Mouse (Mus musculus): ENCODE measurements around the gene Trcg1. TPM values are rescaled to one million over a fixed set of nuclear protein-coding genes. Genes with fewer than 3 reads are reported as not detected.

Gene Trcg1
- polyA plus RNA-seq, 1 experiment from 2014 or later = not detected

DNA sequence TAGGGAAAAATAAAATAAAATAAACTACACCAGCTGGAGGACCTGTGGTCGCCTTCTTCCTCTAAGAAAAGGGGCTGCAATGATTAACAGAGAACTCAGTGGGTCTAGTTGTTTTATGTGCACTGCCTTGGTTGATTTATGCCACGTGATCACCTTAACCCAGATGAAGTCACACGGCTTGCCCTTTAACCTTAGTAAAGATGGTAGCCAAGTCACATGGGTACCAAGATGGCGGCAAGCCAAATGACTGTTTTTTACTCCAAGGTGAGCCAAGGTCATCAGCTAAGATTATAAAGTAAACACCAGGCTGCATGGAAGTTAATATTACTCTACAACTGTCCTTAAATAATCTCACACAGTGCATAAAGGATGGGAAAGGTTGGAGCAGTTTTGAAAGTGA lies 6.6 kb upstream of the Trcg1 start:
- H3K27me3 ChIP-seq (replicated peaks; ENCODE audit: control insufficient read depth, insufficient read depth, low read length) = no peaks in the 10 kb centered on the region
- DNase-seq (ENCODE audit: low spot score) (no peak), ATAC-seq (ENCODE audit: low read depth) (no peak)
- H3K4me1 ChIP-seq (ENCODE audit: control insufficient read depth, insufficient read depth, low read length) = 0 out of 2 replicates have a peak, but pooled peaks cover 3% of the 10 kb centered on the region
- no peak overlapping the region for H3K27ac ChIP-seq (replicated peaks; ENCODE audit: low read depth, low read length)
- 74% methylated on average over 4 of the region's 4 CpGs for WGBS
- H3K4me3 ChIP-seq (ENCODE audit: low read depth, low read length) = no peak overlapping the region
- no peak overlapping the region for H3K4me2 ChIP-seq (ENCODE audit: low read depth, low read length)
- H3K9ac ChIP-seq (ENCODE audit: low read depth, low read length) = no peak overlapping the region
- H3K9me3 ChIP-seq (ENCODE audit: control insufficient read depth, low read length) = no peaks in the 10 kb centered on the region
- H3K36me3 ChIP-seq (ENCODE audit: control insufficient read depth, insufficient read depth, low read length) = no peaks in the 10 kb centered on the region

GRCm38 (mm10) chr9:57230146-57230783 lies 6.1 kb upstream of the Trcg1 start:
- Histone ChIP-seq H3K36me3 (ENCODE audit: control insufficient read depth, insufficient read depth, low read length) (no peaks in the 10 kb centered on the region), H3K9ac (ENCODE audit: low read depth, low read length) (no peak overlapping the region), H3K4me2 (ENCODE audit: low read depth, low read length) (no peak overlapping the region), H3K27me3 (replicated peaks; ENCODE audit: control insufficient read depth, insufficient read depth, low read length) (no peaks in the 10 kb centered on the region), H3K27ac (replicated peaks; ENCODE audit: low read depth, low read length) (no peak overlapping the region), H3K4me1 (ENCODE audit: control insufficient read depth, insufficient read depth, low read length) (0 out of 2 replicates have a peak, but pooled peaks cover 3% of the 10 kb centered on the region), H3K4me3 (ENCODE audit: low read depth, low read length) (no peak overlapping the region), H3K9me3 (ENCODE audit: control insufficient read depth, low read length) (no peaks in the 10 kb centered on the region)
- 33% methylated on average over 9 of the region's 9 CpGs for WGBS
- DNase-seq (ENCODE audit: low spot score) (peak; percentile 33), ATAC-seq (ENCODE audit: low read depth) (no peak)

GRCm38 (mm10) chr9:57231536-57232255 lies 4.7 kb upstream of the Trcg1 start:
- Histone ChIP-seq H3K9me3 (ENCODE audit: control insufficient read depth, low read length) (no peaks in the 10 kb centered on the region), H3K4me2 (ENCODE audit: low read depth, low read length) (no peak overlapping the region), H3K4me3 (ENCODE audit: low read depth, low read length) (no peak overlapping the region), H3K27ac (replicated peaks; ENCODE audit: low read depth, low read length) (no peak overlapping the region), H3K27me3 (replicated peaks; ENCODE audit: control insufficient read depth, insufficient read depth, low read length) (no peaks in the 10 kb centered on the region), H3K4me1 (ENCODE audit: control insufficient read depth, insufficient read depth, low read length) (0 out of 2 replicates have a peak, but pooled peaks cover 3% of the 10 kb centered on the region), H3K9ac (ENCODE audit: low read depth, low read length) (no peak overlapping the region), H3K36me3 (ENCODE audit: control insufficient read depth, insufficient read depth, low read length) (no peaks in the 10 kb centered on the region)
- DNase-seq (ENCODE audit: low spot score) (no peak), ATAC-seq (ENCODE audit: low read depth) (no peak)
- WGBS = 76% methylated on average over 8 of the region's 8 CpGs

DNA sequence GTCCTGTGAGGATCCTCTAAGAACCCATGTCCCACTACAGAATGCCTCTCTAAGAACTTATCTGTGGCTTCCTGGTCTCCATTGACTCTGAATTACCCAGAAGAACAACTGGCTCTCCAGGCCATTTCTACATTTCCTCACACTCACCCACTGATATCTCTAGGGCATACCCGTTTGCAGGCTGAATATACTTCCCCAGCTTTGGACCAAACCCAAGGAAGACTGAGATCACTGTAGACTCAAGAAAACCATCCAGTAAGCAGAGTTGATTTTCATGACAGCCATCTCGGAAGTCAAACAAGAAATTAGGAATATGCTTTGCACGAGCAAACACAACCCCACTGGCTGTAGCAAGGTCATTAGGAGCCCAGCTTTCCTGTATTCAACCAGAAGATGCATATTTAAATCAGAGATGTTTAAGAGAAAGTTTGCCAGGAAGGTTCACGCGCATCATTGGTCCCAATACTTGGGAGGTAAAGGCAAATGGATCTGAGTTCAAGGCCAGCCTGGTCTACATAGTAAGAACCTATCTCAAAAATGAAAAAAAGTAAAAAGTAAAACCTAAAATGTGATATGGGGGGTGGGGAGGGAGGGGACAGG lies 3.9 kb upstream of the Trcg1 start:
- Histone ChIP-seq H3K4me2 (ENCODE audit: low read depth, low read length) (no peak overlapping the region), H3K36me3 (ENCODE audit: control insufficient read depth, insufficient read depth, low read length) (no peaks in the 10 kb centered on the region), H3K27ac (replicated peaks; ENCODE audit: low read depth, low read length) (no peak overlapping the region), H3K4me1 (ENCODE audit: control insufficient read depth, insufficient read depth, low read length) (0 out of 2 replicates have a peak, but pooled peaks cover 3% of the 10 kb centered on the region), H3K27me3 (replicated peaks; ENCODE audit: control insufficient read depth, insufficient read depth, low read length) (no peaks in the 10 kb centered on the region), H3K4me3 (ENCODE audit: low read depth, low read length) (no peak overlapping the region), H3K9ac (ENCODE audit: low read depth, low read length) (no peak overlapping the region), H3K9me3 (ENCODE audit: control insufficient read depth, low read length) (no peaks in the 10 kb centered on the region)
- 87% methylated on average over 5 of the region's 5 CpGs for WGBS
- ATAC-seq (ENCODE audit: low read depth) (no peak), DNase-seq (ENCODE audit: low spot score) (no peak)

DNA sequence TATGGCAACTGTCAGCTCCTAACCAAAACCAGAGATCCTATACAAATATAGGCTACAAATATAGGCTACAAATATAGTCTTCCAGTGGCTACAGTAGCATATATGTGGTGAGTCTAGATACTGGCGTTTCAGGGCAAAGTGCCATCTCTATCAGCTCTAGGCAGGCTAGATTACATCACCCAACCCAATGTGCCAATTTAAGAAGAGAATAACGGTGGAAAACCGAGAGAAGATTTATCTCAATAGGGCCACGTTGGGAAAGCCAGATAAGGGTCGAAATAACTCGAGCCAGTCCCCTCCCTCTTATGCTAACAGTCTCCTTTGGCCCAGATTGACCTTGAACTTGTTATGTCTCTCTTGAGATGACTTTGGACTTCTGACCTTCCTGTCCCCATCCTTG lies 3.2 kb upstream of the Trcg1 start:
- no peak overlapping the region for H3K4me3 ChIP-seq (ENCODE audit: low read depth, low read length)
- no peak overlapping the region for H3K9ac ChIP-seq (ENCODE audit: low read depth, low read length)
- DNase-seq (ENCODE audit: low spot score) (no peak), ATAC-seq (ENCODE audit: low read depth) (no peak)
- no peak overlapping the region for H3K4me2 ChIP-seq (ENCODE audit: low read depth, low read length)
- no peaks in the 10 kb centered on the region for H3K27me3 ChIP-seq (replicated peaks; ENCODE audit: control insufficient read depth, insufficient read depth, low read length)
- no peak overlapping the region for H3K27ac ChIP-seq (replicated peaks; ENCODE audit: low read depth, low read length)
- 0 out of 2 replicates have a peak, but pooled peaks cover 3% of the 10 kb centered on the region for H3K4me1 ChIP-seq (ENCODE audit: control insufficient read depth, insufficient read depth, low read length)
- H3K9me3 ChIP-seq (ENCODE audit: control insufficient read depth, low read length) = no peaks in the 10 kb centered on the region
- no peaks in the 10 kb centered on the region for H3K36me3 ChIP-seq (ENCODE audit: control insufficient read depth, insufficient read depth, low read length)
- WGBS = 81% methylated on average over 6 of the region's 6 CpGs

DNA sequence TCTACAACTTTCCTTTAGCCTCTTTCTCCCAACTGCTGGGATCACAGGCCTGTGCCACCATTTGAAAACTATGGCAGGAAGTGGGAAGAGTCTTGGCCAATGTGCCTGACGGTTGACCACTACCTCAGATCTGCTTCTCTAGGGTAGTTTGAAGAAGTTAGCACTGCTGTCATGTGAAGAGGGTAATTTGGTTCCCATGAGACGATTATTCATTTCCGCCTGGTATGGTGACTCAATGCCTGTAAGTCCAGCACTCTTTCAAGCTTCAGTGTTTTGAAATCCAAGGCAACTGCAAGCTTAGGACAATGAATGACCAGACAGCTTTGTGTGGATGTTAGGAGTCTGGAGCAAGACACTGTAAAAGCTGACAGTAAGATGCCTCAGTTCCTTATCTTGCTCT lies 2.6 kb upstream of the Trcg1 start:
- H3K9ac ChIP-seq (ENCODE audit: low read depth, low read length) = no peak overlapping the region
- H3K4me3 ChIP-seq (ENCODE audit: low read depth, low read length) = no peak overlapping the region
- H3K27me3 ChIP-seq (replicated peaks; ENCODE audit: control insufficient read depth, insufficient read depth, low read length) = no peaks in the 10 kb centered on the region
- ATAC-seq (ENCODE audit: low read depth) = no peak
- H3K4me1 ChIP-seq (ENCODE audit: control insufficient read depth, insufficient read depth, low read length) = 0 out of 2 replicates have a peak, but pooled peaks cover 3% of the 10 kb centered on the region
- WGBS = 83% methylated on average over 3 of the region's 3 CpGs
- H3K36me3 ChIP-seq (ENCODE audit: control insufficient read depth, insufficient read depth, low read length) = no peaks in the 10 kb centered on the region
- H3K27ac ChIP-seq (replicated peaks; ENCODE audit: low read depth, low read length) = no peak overlapping the region
- no peaks in the 10 kb centered on the region for H3K9me3 ChIP-seq (ENCODE audit: control insufficient read depth, low read length)
- H3K4me2 ChIP-seq (ENCODE audit: low read depth, low read length) = no peak overlapping the region
- no peak for DNase-seq (ENCODE audit: low spot score)

DNA sequence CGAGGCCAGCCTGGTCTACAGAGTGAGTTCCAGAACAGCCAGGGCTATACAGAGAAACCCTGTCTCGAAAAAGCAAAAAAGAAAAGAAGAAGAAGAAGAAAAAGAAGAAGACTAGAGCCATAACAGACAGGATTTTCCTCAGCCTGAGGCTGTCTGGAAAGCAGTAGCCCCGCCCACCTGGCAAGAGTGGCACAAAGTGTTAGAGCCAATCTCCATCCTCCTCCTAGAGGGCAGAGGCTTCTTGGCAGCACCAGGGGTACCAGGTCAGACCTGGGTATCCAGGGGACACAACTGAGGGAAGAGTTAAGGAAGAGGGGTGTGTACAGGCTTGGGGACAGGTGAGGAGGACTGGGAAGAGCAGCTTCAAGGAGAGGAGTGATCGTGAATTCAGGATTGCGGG lies 1.3 kb downstream of the Trcg1 start:
- Histone ChIP-seq H3K4me2 (ENCODE audit: low read depth, low read length) (no peak overlapping the region), H3K4me3 (ENCODE audit: low read depth, low read length) (no peak overlapping the region), H3K27ac (replicated peaks; ENCODE audit: low read depth, low read length) (no peak overlapping the region), H3K27me3 (replicated peaks; ENCODE audit: control insufficient read depth, insufficient read depth, low read length) (no peaks in the 10 kb centered on the region), H3K9ac (ENCODE audit: low read depth, low read length) (no peak overlapping the region), H3K4me1 (ENCODE audit: control insufficient read depth, insufficient read depth, low read length) (no peaks in the 10 kb centered on the region), H3K9me3 (ENCODE audit: control insufficient read depth, low read length) (no peaks in the 10 kb centered on the region), H3K36me3 (ENCODE audit: control insufficient read depth, insufficient read depth, low read length) (no peaks in the 10 kb centered on the region)
- WGBS = 86% methylated on average over 5 of the region's 5 CpGs
- DNase-seq (ENCODE audit: low spot score) (no peak), ATAC-seq (ENCODE audit: low read depth) (no peak)

- Histone ChIP-seq H3K9ac (ENCODE audit: low read depth, low read length) (no peak overlapping the region), H3K9me3 (ENCODE audit: control insufficient read depth, low read length) (no peaks in the 10 kb centered on the region), H3K4me2 (ENCODE audit: low read depth, low read length) (no peak overlapping the region), H3K4me1 (ENCODE audit: control insufficient read depth, insufficient read depth, low read length) (no peaks in the 10 kb centered on the region), H3K36me3 (ENCODE audit: control insufficient read depth, insufficient read depth, low read length) (no peaks in the 10 kb centered on the region), H3K27me3 (replicated peaks; ENCODE audit: control insufficient read depth, insufficient read depth, low read length) (no peaks in the 10 kb centered on the region), H3K4me3 (ENCODE audit: low read depth, low read length) (no peak overlapping the region), H3K27ac (replicated peaks; ENCODE audit: low read depth, low read length) (no peak overlapping the region)
- no peak for DNase-seq (ENCODE audit: low spot score)
- ATAC-seq (ENCODE audit: low read depth) = no peak
- 89% methylated on average over 2 of the region's 2 CpGs for WGBS
These were observed 1.9 kb downstream of the Trcg1 start for GRCm38 (mm10) chr9:57238220-57238619.

Measured in embryonic facial prominence, embryonic 14.5 days (tissue).